Mouse (Mus musculus) C2C12 (cell line): ENCODE results near the gene Zfp827. TPM values are rescaled to one million over a fixed set of nuclear protein-coding genes. Genes with fewer than 3 reads are reported as not detected.
A peak's percentile ranks its signal among the peaks of the same experiment; 100 is the strongest.

Source experiments
- H3K27me3 ChIP-seq: one replicate; pipeline ENCODE4 v1.6.1; 2011; ENCODE audit not compliant: control insufficient read depth, insufficient read depth, insufficient read length
- H3K36me3 ChIP-seq: one replicate; pipeline ENCODE4 v1.6.1; 2011; ENCODE audit not compliant: control insufficient read depth, insufficient read depth
- H3K4me3 ChIP-seq: one replicate; pipeline ENCODE4 v1.5.1; 2011; ENCODE audit warnings: mild to moderate bottlenecking, control low read depth; ENCODE audit not compliant: poor library complexity, insufficient read depth, severe bottlenecking
- H3K79me2 ChIP-seq: one replicate; pipeline ENCODE4 v1.6.1; 2011; ENCODE audit not compliant: control insufficient read depth, insufficient read depth
- H3K79me3 ChIP-seq: one replicate; pipeline ENCODE4 v1.6.1; 2011; ENCODE audit warnings: low read depth, control low read depth
- H3ac ChIP-seq: one replicate; pipeline ENCODE3; 2011; ENCODE audit warnings: low read depth; ENCODE audit not compliant: control insufficient read depth, insufficient read length
- CEBPB ChIP-seq: IDR thresholded peaks from one replicate; pipeline ENCODE4 v1.6.1; 2011; ENCODE audit warnings: low read depth, mild to moderate bottlenecking, control low read depth, moderate library complexity
- CTCF ChIP-seq: IDR thresholded peaks from one replicate; pipeline ENCODE4 v1.5.1; 2011; ENCODE audit not compliant: control insufficient read depth, insufficient read depth, insufficient read length
- FOSL1 ChIP-seq: IDR thresholded peaks from one replicate; pipeline ENCODE4 v1.8.0; 2011; ENCODE audit warnings: mild to moderate bottlenecking, low read length; ENCODE audit not compliant: poor library complexity, insufficient read depth, severe bottlenecking
- MAX ChIP-seq: IDR thresholded peaks from one replicate; pipeline ENCODE4 v1.6.1; 2011; ENCODE audit warnings: mild to moderate bottlenecking, control low read depth
- MYOD1 ChIP-seq: IDR thresholded peaks from one replicate; pipeline ENCODE4 v1.6.1; 2011; ENCODE audit warnings: low read depth; ENCODE audit not compliant: control insufficient read depth, insufficient read length
- MYOG ChIP-seq: IDR thresholded peaks from one replicate; pipeline ENCODE4 v1.6.1; 2011; ENCODE audit not compliant: control insufficient read depth, insufficient read length; ENCODE audit errors: extremely low read depth
- USF1 ChIP-seq: IDR thresholded peaks from one replicate; pipeline ENCODE4 v1.6.1; 2011; ENCODE audit warnings: low read depth, mild to moderate bottlenecking, control low read depth, moderate library complexity
- polyA plus RNA-seq: library from polyadenylated mRNA; unstranded; fragments of >200 nt; fragmentation: generic; extraction: Trizol; gene quantifications from one replicate; pipeline ENCODE4 v1.2.1, GENCODE M21; 2012; ENCODE audit warnings: missing spikeins

Gene Zfp827
- polyA plus RNA-seq, 1 experiment: 7.6 TPM

DNA sequence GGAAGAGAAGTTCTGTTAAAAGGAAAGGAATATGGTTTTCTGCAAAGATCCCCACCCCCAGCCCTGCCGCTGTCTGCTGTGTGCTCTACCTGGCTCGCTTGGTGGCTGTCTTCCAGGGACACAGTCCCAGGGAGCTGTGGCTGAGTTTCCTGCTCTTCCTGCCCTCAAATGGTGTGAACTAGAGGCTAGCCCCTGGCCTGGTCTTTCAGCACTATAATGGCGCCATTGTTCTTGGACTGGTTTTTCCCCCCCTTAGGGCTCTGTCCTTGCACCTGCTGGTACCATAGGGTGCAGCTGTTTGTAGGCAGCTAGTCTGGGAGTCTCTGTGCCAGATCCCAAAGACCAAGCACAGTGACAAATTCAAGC, 50.9 kb downstream of the Zfp827 start:
- Histone ChIP-seq H3K36me3 (peaks cover 51% of the 10 kb centered on the region), H3K79me2 (no peaks in the 10 kb centered on the region), H3K27me3 (no peaks in the 10 kb centered on the region), H3ac (no peak overlapping the region), H3K79me3 (no peaks in the 10 kb centered on the region), H3K4me3 (no peak overlapping the region)
- TF ChIP-seq FOSL1: no peak
- no peak for TF ChIP-seq USF1

DNA sequence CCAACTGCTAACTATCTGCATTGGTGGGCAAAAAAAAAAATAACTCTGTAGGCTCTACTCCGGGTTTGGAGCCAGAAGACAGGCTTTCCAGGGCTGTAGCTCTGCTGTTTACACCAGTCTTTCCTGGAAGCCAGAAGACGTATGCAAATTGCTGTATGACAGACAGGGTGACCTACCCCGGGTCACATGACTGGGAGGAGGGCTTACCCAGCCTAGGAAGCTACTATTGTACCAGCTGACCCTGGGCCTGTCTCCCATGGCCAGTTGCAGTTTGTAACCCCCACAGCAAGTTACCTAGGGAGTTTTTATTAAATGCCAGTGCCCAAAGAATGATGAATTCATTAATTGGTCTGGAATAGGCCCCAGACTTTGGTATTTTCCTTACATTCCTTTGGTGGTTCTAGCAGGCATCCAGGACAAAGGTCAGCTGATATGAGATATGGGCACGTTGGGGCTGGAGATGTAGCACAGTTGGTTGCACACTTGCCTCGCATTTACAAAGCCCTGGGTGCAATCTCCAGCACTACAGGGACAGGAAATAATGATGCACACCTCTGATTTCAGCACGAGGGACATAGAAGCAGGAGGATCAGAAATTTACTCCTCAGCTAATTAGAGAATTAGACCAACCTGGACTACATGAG, 52.0 kb downstream of the Zfp827 start:
- H3K4me3 ChIP-seq: no peak overlapping the region
- H3K79me2 ChIP-seq: no peaks in the 10 kb centered on the region
- peaks cover 45% of the 10 kb centered on the region for H3K36me3 ChIP-seq
- no peak overlapping the region for H3ac ChIP-seq
- TF ChIP-seq FOSL1 (no peak), USF1 (peak; percentile 69), CTCF (no peak), MYOD1 (no peak), MYOG (no peak)
- no peaks in the 10 kb centered on the region for H3K27me3 ChIP-seq
- H3K79me3 ChIP-seq: no peaks in the 10 kb centered on the region

DNA sequence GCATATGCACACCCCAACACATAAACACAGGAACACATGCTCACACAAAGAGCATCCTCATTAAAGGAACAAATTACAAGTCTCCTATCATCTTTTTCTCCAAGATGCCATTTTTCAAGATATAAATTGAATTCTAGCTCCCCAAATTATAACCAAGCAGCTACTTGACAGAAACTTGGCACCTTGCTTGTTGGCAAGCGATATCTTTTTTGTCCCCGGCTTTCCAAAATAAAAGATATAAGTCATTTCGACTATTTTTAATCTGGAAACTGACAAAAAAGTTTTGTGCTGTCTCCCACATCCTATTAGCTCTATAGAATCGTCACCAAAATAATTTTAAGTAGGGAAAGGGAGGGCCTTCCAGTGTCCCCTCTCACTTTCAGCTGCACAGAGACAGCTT, 53.1 kb downstream of the Zfp827 start:
- H3K4me3 ChIP-seq: no peak overlapping the region
- H3ac ChIP-seq: no peak overlapping the region
- TF ChIP-seq MYOG: no peak
- no peak for TF ChIP-seq CEBPB
- TF ChIP-seq FOSL1: no peak
- no peak for TF ChIP-seq USF1
- no peak for TF ChIP-seq CTCF
- no peak for TF ChIP-seq MYOD1
- TF ChIP-seq MAX: no peak
- H3K79me3 ChIP-seq: no peaks in the 10 kb centered on the region
- no peaks in the 10 kb centered on the region for H3K79me2 ChIP-seq
- H3K27me3 ChIP-seq: no peaks in the 10 kb centered on the region
- H3K36me3 ChIP-seq: peaks cover 34% of the 10 kb centered on the region

DNA sequence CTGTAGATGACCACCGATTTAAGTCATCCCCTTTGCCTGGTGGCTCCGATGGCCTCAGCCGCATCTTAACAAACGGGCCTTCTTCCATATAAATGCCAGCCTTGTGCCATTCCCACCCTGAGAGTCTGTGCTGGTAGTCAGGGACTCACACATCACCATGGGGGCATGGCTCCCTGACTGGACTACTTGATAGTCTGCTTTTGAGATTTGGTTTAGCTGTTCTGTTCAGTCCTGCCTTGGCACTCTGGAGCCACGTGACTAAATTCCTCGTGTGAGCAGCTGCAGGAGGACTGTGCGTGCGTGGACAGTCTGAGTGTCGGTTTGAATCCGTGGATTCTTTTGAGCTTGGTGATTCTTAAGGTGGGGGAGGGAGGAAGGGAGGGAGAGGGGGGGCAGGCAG, 53.7 kb downstream of the Zfp827 start:
- no peak overlapping the region for H3ac ChIP-seq
- no peak overlapping the region for H3K4me3 ChIP-seq
- no peak for TF ChIP-seq USF1
- TF ChIP-seq CEBPB: no peak
- TF ChIP-seq MYOD1: no peak
- no peak for TF ChIP-seq MAX
- TF ChIP-seq CTCF: no peak
- H3K79me3 ChIP-seq: no peaks in the 10 kb centered on the region
- peaks cover 32% of the 10 kb centered on the region for H3K36me3 ChIP-seq
- no peaks in the 10 kb centered on the region for H3K27me3 ChIP-seq
- H3K79me2 ChIP-seq: no peaks in the 10 kb centered on the region

DNA sequence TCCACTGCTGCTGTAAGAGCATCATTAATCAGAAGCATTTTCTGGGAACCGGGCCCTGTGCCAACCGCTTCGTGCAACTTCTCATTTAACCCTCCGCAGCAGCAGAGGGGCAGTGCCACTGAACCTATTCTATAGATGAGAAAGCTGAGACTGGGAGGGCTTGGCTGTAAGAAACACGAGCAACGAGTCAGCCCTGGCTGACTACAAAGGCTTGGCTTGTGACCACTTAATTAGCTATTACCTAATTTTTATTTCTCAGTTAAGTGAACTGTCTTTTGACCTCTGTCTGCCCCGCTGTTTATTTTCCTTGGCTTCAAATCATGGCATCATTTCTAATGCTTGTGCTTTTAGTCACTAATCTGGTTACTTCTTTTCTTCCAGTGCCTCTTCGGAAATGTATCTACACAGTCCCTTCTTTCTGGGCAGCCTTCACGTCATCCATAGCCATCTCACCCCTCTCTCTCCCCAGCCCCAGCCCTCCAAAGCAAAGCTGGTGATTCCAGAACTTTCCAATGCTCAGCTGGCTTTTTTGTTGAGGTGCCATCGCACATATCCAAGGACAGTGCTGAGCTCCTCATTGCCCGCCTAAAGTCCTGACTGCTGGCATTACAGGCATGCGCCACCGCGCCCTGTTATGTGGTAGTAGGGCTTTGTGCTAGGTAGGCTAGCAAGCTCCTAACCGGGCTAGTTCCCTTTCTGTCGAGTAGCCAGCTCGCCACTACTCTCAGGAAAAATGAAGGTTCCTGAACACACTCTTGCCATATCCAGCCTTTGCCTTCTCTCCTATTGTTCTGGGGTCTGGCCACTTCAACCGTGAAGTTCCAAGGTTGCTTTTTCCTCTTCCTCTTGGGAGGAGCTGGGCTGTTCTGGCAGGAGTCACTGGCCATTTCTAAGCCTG, 55.5 kb downstream of the Zfp827 start:
- no peaks in the 10 kb centered on the region for H3K27me3 ChIP-seq
- no peak overlapping the region for H3K4me3 ChIP-seq
- H3K36me3 ChIP-seq: peaks cover 18% of the 10 kb centered on the region
- no peak overlapping the region for H3ac ChIP-seq
- no peaks in the 10 kb centered on the region for H3K79me3 ChIP-seq
- H3K79me2 ChIP-seq: no peaks in the 10 kb centered on the region
- TF ChIP-seq CEBPB (no peak), FOSL1 (no peak), MAX (no peak), MYOD1 (no peak), CTCF (no peak), MYOG (no peak), USF1 (no peak)

DNA sequence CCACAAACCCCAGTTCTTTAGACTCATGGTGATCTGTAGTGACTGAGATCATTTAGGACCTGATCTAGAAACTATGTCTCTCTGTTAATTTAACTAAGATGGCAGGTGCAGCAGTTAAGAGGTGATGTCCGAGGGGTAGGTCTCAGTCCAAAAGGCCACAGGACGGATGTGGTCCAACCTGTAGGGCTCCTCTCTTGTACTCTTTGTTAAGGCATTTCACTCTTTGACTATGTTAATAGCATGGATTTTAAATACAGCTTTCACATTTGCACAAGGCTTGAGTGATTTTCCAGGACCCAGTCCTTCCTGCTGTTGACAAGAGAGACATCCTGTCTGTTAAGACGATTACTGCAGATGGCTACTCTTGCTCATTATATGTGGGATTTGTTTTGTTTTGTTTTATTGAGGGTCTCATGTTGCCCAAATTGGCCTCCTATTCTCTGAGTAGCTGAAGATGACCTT, 56.2 kb downstream of the Zfp827 start:
- H3ac ChIP-seq: no peak overlapping the region
- peaks cover 22% of the 10 kb centered on the region for H3K36me3 ChIP-seq
- no peaks in the 10 kb centered on the region for H3K79me2 ChIP-seq
- no peaks in the 10 kb centered on the region for H3K27me3 ChIP-seq
- H3K79me3 ChIP-seq: no peaks in the 10 kb centered on the region
- TF ChIP-seq FOSL1: no peak
- TF ChIP-seq USF1: no peak
- no peak for TF ChIP-seq CTCF
- TF ChIP-seq MYOG: no peak
- no peak overlapping the region for H3K4me3 ChIP-seq
